Mouse (Mus musculus) pancreas, adult 10 weeks (tissue): ENCODE data around the gene Olfr998. TPM values are rescaled to one million over a fixed set of nuclear protein-coding genes. Genes with fewer than 3 reads are reported as not detected.

Experiments used
- polyA plus RNA-seq: library from polyadenylated mRNA; stranded (reverse); fragments of 350-450 nt; fragmentation: Illumina TruSeq; extraction: RNeasy Lipid Tissue Mini Kit (QIAGEN cat#74804); gene quantifications from one replicate; pipeline ENCODE4 v1.2.3, GENCODE M21; 2015; ENCODE audit warnings: low read depth, low replicate concordance; ENCODE audit not compliant: insufficient read depth

Gene Olfr998
- polyA plus RNA-seq, result not detected

DNA sequence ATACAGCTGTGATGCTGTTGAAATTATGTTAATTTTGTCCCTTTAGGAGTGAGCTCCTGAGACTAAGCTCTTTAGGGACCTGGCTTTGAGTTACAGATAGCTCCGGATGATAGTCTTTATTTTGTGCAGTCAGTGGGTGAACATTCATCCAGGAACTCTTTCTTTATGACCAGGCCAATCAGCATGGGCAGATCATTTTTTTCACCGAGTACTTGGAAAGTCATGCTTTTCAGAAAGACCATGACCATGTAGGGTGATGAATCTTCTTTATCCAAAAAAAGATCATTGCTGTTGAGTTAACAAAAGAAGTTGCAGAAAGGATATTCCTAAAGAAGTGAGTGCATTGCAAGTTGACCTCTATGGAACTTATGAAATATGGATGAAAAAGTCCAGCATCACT, at the start of gene Olfr998:
Gene Olfr998 (plus strand): TSS at position 301 of the 400 bp plus-strand sequence.

GRCm38 (mm10) chr2:85578915-85579314, 9.8 kb upstream of the Olfr998 start, which contains the start of gene Olfr996:
Olfr996 (plus strand) TSS chr2:85579215.

GRCm38 (mm10) chr2:85611803-85612202, 23.1 kb downstream of the Olfr998 start, which contains the start of gene Olfr1000:
Olfr1000 (minus strand) TSS chr2:85611903.

Other genes with a start within 250 kb of the Olfr998 start
- gene Olfr987, start 249.6 kb upstream of the Olfr998 start, polyA plus RNA-seq, result not detected
- not detected for gene Olfr988, start 225.7 kb upstream of the Olfr998 start, polyA plus RNA-seq
- not detected for gene Olfr992, start 179.5 kb upstream of the Olfr998 start, polyA plus RNA-seq
- not detected for gene Olfr993, start 174.1 kb upstream of the Olfr998 start, polyA plus RNA-seq
- not detected for gene Olfr994, start 152.5 kb upstream of the Olfr998 start, polyA plus RNA-seq
- gene Olfr995, start 145.3 kb upstream of the Olfr998 start, polyA plus RNA-seq, result not detected
- gene 4833423E24Rik, start 69.9 kb upstream of the Olfr998 start, polyA plus RNA-seq, result not detected
- not detected for gene Olfr996, start 9.7 kb upstream of the Olfr998 start, polyA plus RNA-seq
- not detected for gene Olfr1000, start 23.0 kb downstream of the Olfr998 start, polyA plus RNA-seq
- gene Olfr1002, start 61.8 kb downstream of the Olfr998 start, polyA plus RNA-seq, result not detected
- gene Olfr154, start 75.5 kb downstream of the Olfr998 start, polyA plus RNA-seq, result not detected
- gene Olfr1006, start 89.8 kb downstream of the Olfr998 start, polyA plus RNA-seq, result not detected
- not detected for gene Olfr1008, start 100.5 kb downstream of the Olfr998 start, polyA plus RNA-seq
- gene Olfr1009, start 126.5 kb downstream of the Olfr998 start, polyA plus RNA-seq, result not detected
- not detected for gene Olfr1012, start 173.8 kb downstream of the Olfr998 start, polyA plus RNA-seq
- not detected for gene Olfr1013, start 178.2 kb downstream of the Olfr998 start, polyA plus RNA-seq
- gene Olfr1014, start 183.8 kb downstream of the Olfr998 start, polyA plus RNA-seq, result not detected
- gene Olfr1015, start 193.1 kb downstream of the Olfr998 start, polyA plus RNA-seq, result not detected
- gene Olfr1016, start 213.6 kb downstream of the Olfr998 start, polyA plus RNA-seq, result not detected
- not detected for gene Olfr1018, start 229.5 kb downstream of the Olfr998 start, polyA plus RNA-seq